Mouse (Mus musculus) MEL (cell line): ENCODE measurements around the gene Pianp.

ENCODE experiments used
- BHLHE40 ChIP-seq: IDR thresholded peaks from 2 replicates; pipeline ENCODE4 v1.6.1; 2012; ENCODE audit warnings: low read depth, mild to moderate bottlenecking, inconsistent platforms, low read length, improper control_type of control experiment, borderline replicate concordance
- CTCF ChIP-seq, 3 experiments: IDR thresholded peaks in 2 of 3; conservative IDR thresholded peaks in 1 of 3; 2 replicates each; pipeline ENCODE4 v1.5.1; 2011 to 2012; ENCODE audit warnings: low read length in 3 of 3, low read depth in 2 of 3, mild to moderate bottlenecking in 2 of 3, improper control_type of control experiment in 1 of 3, inconsistent platforms in 1 of 3, mixed read lengths in 1 of 3, moderate library complexity in 1 of 3; ENCODE audit not compliant: control insufficient read depth in 1 of 3, insufficient read depth in 1 of 3, poor library complexity in 1 of 3, severe bottlenecking in 1 of 3
- E2F4 ChIP-seq: IDR thresholded peaks from 2 replicates; pipeline ENCODE4 v1.6.1; 2011; ENCODE audit warnings: low read depth, low read length, improper control_type of control experiment, borderline replicate concordance
- MAX ChIP-seq: IDR thresholded peaks from 2 replicates; pipeline ENCODE4 v1.6.1; 2011; ENCODE audit warnings: low read length, improper control_type of control experiment
- NELFE ChIP-seq: IDR thresholded peaks from 2 replicates; pipeline ENCODE4 v1.6.1; 2011; ENCODE audit warnings: low read depth, low read length, improper control_type of control experiment
- POLR2A ChIP-seq, 2 experiments: IDR thresholded peaks; 2 replicates each; pipeline ENCODE4 v1.6.1; 2011 to 2012; ENCODE audit warnings: low read length in 2 of 2, mild to moderate bottlenecking in 2 of 2, control low read depth in 1 of 2, improper control_type of control experiment in 1 of 2, low read depth in 1 of 2, moderate library complexity in 1 of 2; ENCODE audit not compliant: control insufficient read depth in 1 of 2, insufficient read depth in 1 of 2, poor library complexity in 1 of 2

DNA sequence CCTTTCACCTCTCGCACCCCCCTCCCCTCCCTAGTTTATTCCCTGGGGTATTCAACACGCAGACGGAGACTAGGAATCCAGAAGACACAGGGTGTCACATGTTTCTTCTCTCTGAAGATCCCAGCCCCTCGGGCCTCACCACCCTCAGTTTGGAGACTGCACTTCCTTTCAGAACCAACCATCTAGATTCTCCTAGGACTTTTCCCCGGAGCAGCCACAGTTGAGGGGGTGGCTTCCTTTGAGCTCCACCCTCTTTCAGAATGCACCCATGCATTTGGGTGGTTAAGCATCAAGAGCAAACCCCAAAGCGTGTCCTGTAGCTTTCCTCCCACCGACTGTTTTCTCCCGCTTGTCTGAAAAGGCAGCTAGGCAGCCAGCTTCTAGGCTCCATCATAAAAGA, 1.6 kb downstream of the Pianp start:
- TF ChIP-seq POLR2A (IDR thresholded peaks at IDR 0.05; ENCODE audit: control insufficient read depth in 1 of 2, insufficient read depth in 1 of 2, low read depth in 1 of 2, low read length in 2 of 2, poor library complexity in 1 of 2) (no peak), E2F4 (no peak), NELFE (no peak), MAX (no peak), BHLHE40 (no peak), CTCF (IDR thresholded peaks at IDR 0.05 in 2 of 3, conservative IDR thresholded peaks at IDR 0.05 in 1 of 3; ENCODE audit: control insufficient read depth in 1 of 3, insufficient read depth in 1 of 3, low read depth in 2 of 3, low read length in 3 of 3, poor library complexity in 1 of 3, severe bottlenecking in 1 of 3) (no peak)
